In genomic region chr5:24730488-24730871, GRCm38 (mm10) we compare ENCODE assay signal across 8 mouse cellular contexts. TPM values are rescaled to one million over a fixed set of nuclear protein-coding genes. Genes with fewer than 3 reads are reported as not detected.
A peak's percentile ranks its signal among the peaks of the same experiment; 100 is the strongest.
DNase-seq lines count a peak whose midpoint lies in the region; ATAC-seq lines count a peak whose summit lies in the region.

Wdr86 (minus strand) TSS chr5:24730727.

- H3K9ac ChIP-seq in heart, embryonic 13.5 days, result peak within 1 kb of the TSS; percentile 83
- peak within 1 kb of the TSS; percentile 65 for H3K9ac ChIP-seq in hindbrain, embryonic 16.5 days (ENCODE audit: low read depth, low read length)
- H3K9ac ChIP-seq in midbrain, embryonic 13.5 days (replicated peaks), result peak within 1 kb of the TSS; percentile 45

- WGBS in heart, embryonic 13.5 days, result 0% methylated on average over 23 of the region's 23 CpGs
- under 1% methylated on average over 21 of the region's 23 CpGs for WGBS in hindbrain, embryonic 16.5 days
- 1% methylated on average over 23 of the region's 23 CpGs for WGBS in midbrain, embryonic 13.5 days

- H3K27me3 ChIP-seq in heart, embryonic 13.5 days (replicated peaks), result peaks cover 38% of the 10 kb centered on the region
- peaks cover 22% of the 10 kb centered on the region for H3K27me3 ChIP-seq in hindbrain, embryonic 16.5 days (replicated peaks; ENCODE audit: control insufficient read depth, insufficient read depth, low read length)
- H3K27me3 ChIP-seq in midbrain, embryonic 13.5 days, result peaks cover 43% of the 10 kb centered on the region

- no peak for DNase-seq in heart, postnatal 25 days (ENCODE audit: low spot score)
- peak; percentile 57 for DNase-seq in embryo, embryonic 10 days (ENCODE audit: low spot score)
- no peak for DNase-seq in thymus, postnatal 36 days
- DNase-seq in cerebellum, adult 9-10 months, result no peak
- no peak for DNase-seq in cerebellum, postnatal 25 days

- peak within 1 kb of the TSS; percentile 62 for H3K4me3 ChIP-seq in heart, embryonic 13.5 days
- peak within 1 kb of the TSS; percentile 48 for H3K4me3 ChIP-seq in hindbrain, embryonic 16.5 days (ENCODE audit: low read length)
- H3K4me3 ChIP-seq in midbrain, embryonic 13.5 days (replicated peaks), result peak within 1 kb of the TSS; percentile 33

- no peak for ATAC-seq in heart, embryonic 13.5 days (ENCODE audit: extremely low read depth, insufficient number of reproducible peaks, low FRiP score, low TSS enrichment)
- ATAC-seq in hindbrain, embryonic 16.5 days, result peak; percentile 46
- ATAC-seq in midbrain, embryonic 13.5 days, result 0 out of 2 replicates have a peak, but pooled peaks have one; percentile 55

- peaks cover 58% of the 10 kb centered on the region for H3K4me1 ChIP-seq in heart, embryonic 13.5 days
- H3K4me1 ChIP-seq in hindbrain, embryonic 16.5 days (ENCODE audit: control insufficient read depth, insufficient read depth, low read depth, low read length), result peaks cover 17% of the 10 kb centered on the region
- H3K4me1 ChIP-seq in midbrain, embryonic 13.5 days (replicated peaks), result peaks cover 28% of the 10 kb centered on the region

- H3K4me2 ChIP-seq in heart, embryonic 13.5 days, result peak within 1 kb of the TSS; percentile 87
- H3K4me2 ChIP-seq in hindbrain, embryonic 16.5 days (ENCODE audit: low read length), result peak within 1 kb of the TSS; percentile 73
- H3K4me2 ChIP-seq in midbrain, embryonic 13.5 days (replicated peaks), result peak within 1 kb of the TSS; percentile 56

- no peaks in the 10 kb centered on the region for H3K9me3 ChIP-seq in heart, embryonic 13.5 days
- H3K9me3 ChIP-seq in hindbrain, embryonic 16.5 days (ENCODE audit: control insufficient read depth, low read length), result no peaks in the 10 kb centered on the region
- no peaks in the 10 kb centered on the region for H3K9me3 ChIP-seq in midbrain, embryonic 13.5 days

- no peaks in the 10 kb centered on the region for H3K36me3 ChIP-seq in heart, embryonic 13.5 days
- no peaks in the 10 kb centered on the region for H3K36me3 ChIP-seq in hindbrain, embryonic 16.5 days (ENCODE audit: control insufficient read depth, insufficient read depth, low read length)
- H3K36me3 ChIP-seq in midbrain, embryonic 13.5 days, result no peaks in the 10 kb centered on the region

- intact Hi-C loops in heart, postnatal 25 days (cut with DNase I), result no loop called here

- peak within 1 kb of the TSS; percentile 24 for H3K27ac ChIP-seq in heart, embryonic 13.5 days (replicated peaks)
- no peak within 1 kb of the TSS for H3K27ac ChIP-seq in hindbrain, embryonic 16.5 days (ENCODE audit: low read depth, low read length)
- no peak within 1 kb of the TSS for H3K27ac ChIP-seq in midbrain, embryonic 13.5 days

RNA-seq across cellular contexts. Expression of gene Wdr86, which starts in this region (rescaled TPM):
- polyA plus RNA-seq in heart, embryonic 13.5 days (2015; fragmentation: Nextera tagmentation; extraction: Ambion mirVana), result 7.7 and 7.9 TPM in 2 replicates
- under 1 TPM; 0.44 to 0.59 TPM for total RNA-seq in heart, postnatal 25 days (2021)
- 8.0 and 10.7 TPM in 2 replicates for polyA plus RNA-seq in hindbrain, embryonic 16.5 days (2015; fragmentation: Nextera tagmentation; extraction: Ambion mirVana)
- polyA plus RNA-seq in midbrain, embryonic 13.5 days (2015; fragmentation: Nextera tagmentation; extraction: Ambion mirVana), result 3.8 and 4.9 TPM in 2 replicates
